Mouse (Mus musculus): Measurements from ENCODE around the gene Dbr1. TPM values are rescaled to one million over a fixed set of nuclear protein-coding genes. Genes with fewer than 3 reads are reported as not detected.

Dbr1 gene
- polyA plus RNA-seq, 1 experiment: 7.5 TPM

DNA sequence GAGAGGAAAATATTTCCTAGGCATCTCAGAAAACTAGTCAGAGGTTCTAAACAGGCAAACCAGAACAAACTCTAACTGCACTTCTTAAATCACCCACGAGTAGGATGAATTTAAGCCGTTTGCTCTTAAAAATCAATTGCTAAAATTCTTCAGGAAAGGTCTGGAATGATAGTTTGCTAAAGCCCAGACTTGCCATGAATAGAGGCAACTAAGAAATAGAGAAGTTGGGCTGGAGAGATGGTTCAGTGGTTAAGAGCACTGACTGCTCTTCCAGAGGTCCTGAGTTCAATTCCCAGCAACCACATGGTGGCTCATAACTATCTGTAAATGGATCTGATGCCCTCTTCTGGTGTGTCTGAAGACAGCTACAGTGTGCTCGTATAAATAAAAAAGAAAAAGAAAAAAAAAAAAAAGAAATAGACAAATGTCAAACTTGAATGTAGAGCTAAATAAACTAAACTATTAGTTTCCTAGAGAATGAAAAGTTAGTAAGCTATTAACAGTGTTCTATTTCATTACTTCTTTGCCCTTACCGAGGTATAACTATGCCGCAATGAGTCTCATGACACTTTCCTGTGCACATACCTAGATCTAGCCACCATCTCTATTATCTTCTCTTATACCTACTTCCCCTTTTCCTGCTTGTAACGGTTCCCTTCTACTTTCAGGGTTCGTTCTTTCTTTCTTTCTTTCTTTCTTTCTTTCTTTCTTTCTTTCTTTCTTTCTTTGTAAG, 16.6 kb upstream of the Dbr1 start:
- Histone ChIP-seq H3K36me3 (ENCODE audit: control insufficient read depth, insufficient read depth) (no peaks in the 10 kb centered on the region), H3K4me3 (no peak overlapping the region), H3ac (ENCODE audit: control insufficient read depth, insufficient read length) (no peak overlapping the region), H3K4me2 (ENCODE audit: low read depth) (no peak overlapping the region), H3K79me2 (ENCODE audit: control insufficient read depth, insufficient read depth) (peaks cover 99% of the 10 kb centered on the region), H3K27me3 (ENCODE audit: control insufficient read depth, insufficient read depth, insufficient read length) (no peaks in the 10 kb centered on the region)
- no peak for TF ChIP-seq TCF3 (IDR thresholded peaks at IDR 0.05; ENCODE audit: insufficient read length, low read depth)
- TF ChIP-seq MYOG (IDR thresholded peaks at IDR 0.05; ENCODE audit: control insufficient read depth in 1 of 3, insufficient read depth in 1 of 3, insufficient read length in 2 of 3, low read depth in 2 of 3): no peak
- no peak for TF ChIP-seq USF1 (IDR thresholded peaks at IDR 0.05; ENCODE audit: low read depth)
- no peak for TF ChIP-seq REST (IDR thresholded peaks at IDR 0.05; ENCODE audit: insufficient read depth, insufficient read length)
- no peak for TF ChIP-seq TCF12 (IDR thresholded peaks at IDR 0.05; ENCODE audit: insufficient read depth, poor library complexity, severe bottlenecking)
- no peak for TF ChIP-seq SRF (IDR thresholded peaks at IDR 0.05; ENCODE audit: control insufficient read depth, insufficient read length, low read depth)
- TF ChIP-seq CEBPB (IDR thresholded peaks at IDR 0.05; ENCODE audit: insufficient read depth, poor library complexity, severe bottlenecking): no peak
- no peak for TF ChIP-seq POLR2AphosphoS2 (IDR thresholded peaks at IDR 0.05; ENCODE audit: insufficient read length, low read depth)
- no peak for TF ChIP-seq POLR2A (IDR thresholded peaks at IDR 0.05; ENCODE audit: insufficient read length, low read depth)
- no peak for TF ChIP-seq E2F4 (IDR thresholded peaks at IDR 0.05; ENCODE audit: insufficient read depth)
- TF ChIP-seq MAX (IDR thresholded peaks at IDR 0.05; ENCODE audit: low read depth): no peak
- no peak for TF ChIP-seq MYOD1 (IDR thresholded peaks at IDR 0.05; ENCODE audit: control insufficient read depth in 1 of 3, insufficient read length in 2 of 3, low read depth in 2 of 3)

DNA sequence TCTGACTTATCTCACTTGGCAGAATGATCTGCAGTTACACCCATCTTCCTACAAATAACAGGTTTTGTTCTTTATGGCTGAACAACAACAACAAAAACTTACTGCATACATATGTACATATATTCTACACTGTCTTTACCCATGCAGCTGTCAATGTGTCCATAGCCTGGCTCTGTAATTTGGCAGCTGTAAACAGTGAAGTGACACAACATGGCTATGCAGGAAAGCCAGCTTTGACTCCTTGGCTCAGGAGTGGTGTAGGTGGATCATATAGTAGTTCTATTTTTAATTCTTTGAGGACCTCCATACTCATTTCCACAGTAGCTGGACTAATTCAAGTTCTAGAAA, 16.1 kb upstream of the Dbr1 start:
- H3K36me3 ChIP-seq (ENCODE audit: control insufficient read depth, insufficient read depth): no peaks in the 10 kb centered on the region
- no peak overlapping the region for H3K4me2 ChIP-seq (ENCODE audit: low read depth)
- no peaks in the 10 kb centered on the region for H3K27me3 ChIP-seq (ENCODE audit: control insufficient read depth, insufficient read depth, insufficient read length)
- H3K79me2 ChIP-seq (ENCODE audit: control insufficient read depth, insufficient read depth): peaks cover 100% of the 10 kb centered on the region
- TF ChIP-seq E2F4 (IDR thresholded peaks at IDR 0.05; ENCODE audit: insufficient read depth) (no peak), TCF3 (IDR thresholded peaks at IDR 0.05; ENCODE audit: insufficient read length, low read depth) (no peak), CEBPB (IDR thresholded peaks at IDR 0.05; ENCODE audit: insufficient read depth, poor library complexity, severe bottlenecking) (no peak), POLR2A (IDR thresholded peaks at IDR 0.05; ENCODE audit: insufficient read length, low read depth) (no peak), POLR2AphosphoS2 (IDR thresholded peaks at IDR 0.05; ENCODE audit: insufficient read length, low read depth) (no peak), MAX (IDR thresholded peaks at IDR 0.05; ENCODE audit: low read depth) (no peak), SRF (IDR thresholded peaks at IDR 0.05; ENCODE audit: control insufficient read depth, insufficient read length, low read depth) (no peak), USF1 (IDR thresholded peaks at IDR 0.05; ENCODE audit: low read depth) (no peak), MYOG (IDR thresholded peaks at IDR 0.05; ENCODE audit: control insufficient read depth in 1 of 3, insufficient read depth in 1 of 3, insufficient read length in 2 of 3, low read depth in 2 of 3) (no peak), TCF12 (IDR thresholded peaks at IDR 0.05; ENCODE audit: insufficient read depth, poor library complexity, severe bottlenecking) (no peak), MYOD1 (IDR thresholded peaks at IDR 0.05; ENCODE audit: control insufficient read depth in 1 of 3, insufficient read length in 2 of 3, low read depth in 2 of 3) (no peak), REST (IDR thresholded peaks at IDR 0.05; ENCODE audit: insufficient read depth, insufficient read length) (no peak)
- no peak overlapping the region for H3ac ChIP-seq (ENCODE audit: control insufficient read depth, insufficient read length)
- no peak overlapping the region for H3K4me3 ChIP-seq

DNA sequence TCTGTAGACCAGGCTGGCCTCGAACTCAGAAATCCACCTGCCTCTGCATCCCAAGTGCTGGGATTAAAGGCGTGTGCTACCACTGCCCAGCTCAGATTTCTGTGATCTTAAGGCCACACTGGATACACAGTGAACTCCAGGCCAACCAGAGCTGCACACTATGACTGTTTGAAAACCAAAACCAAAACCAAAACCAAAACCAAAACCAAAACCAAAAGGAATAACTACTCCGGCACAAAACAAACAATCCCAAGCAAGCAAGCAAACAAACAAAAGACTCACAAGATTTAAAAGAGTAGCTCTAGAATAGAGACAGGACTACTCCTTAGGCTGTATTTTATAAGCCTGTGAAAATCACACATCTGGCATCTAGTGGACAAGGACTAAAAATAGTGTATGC, 15.2 kb upstream of the Dbr1 start:
- TF ChIP-seq CEBPB (IDR thresholded peaks at IDR 0.05; ENCODE audit: insufficient read depth, poor library complexity, severe bottlenecking) (no peak), TCF12 (IDR thresholded peaks at IDR 0.05; ENCODE audit: insufficient read depth, poor library complexity, severe bottlenecking) (no peak), MYOD1 (IDR thresholded peaks at IDR 0.05; ENCODE audit: control insufficient read depth in 1 of 3, insufficient read length in 2 of 3, low read depth in 2 of 3) (no peak), MYOG (IDR thresholded peaks at IDR 0.05; ENCODE audit: control insufficient read depth in 1 of 3, insufficient read depth in 1 of 3, insufficient read length in 2 of 3, low read depth in 2 of 3) (no peak), USF1 (IDR thresholded peaks at IDR 0.05; ENCODE audit: low read depth) (no peak), MAX (IDR thresholded peaks at IDR 0.05; ENCODE audit: low read depth) (no peak), POLR2A (IDR thresholded peaks at IDR 0.05; ENCODE audit: insufficient read length, low read depth) (no peak), POLR2AphosphoS2 (IDR thresholded peaks at IDR 0.05; ENCODE audit: insufficient read length, low read depth) (no peak), REST (IDR thresholded peaks at IDR 0.05; ENCODE audit: insufficient read depth, insufficient read length) (no peak), E2F4 (IDR thresholded peaks at IDR 0.05; ENCODE audit: insufficient read depth) (no peak), TCF3 (IDR thresholded peaks at IDR 0.05; ENCODE audit: insufficient read length, low read depth) (no peak)
- no peak overlapping the region for H3K4me3 ChIP-seq
- peaks cover 100% of the 10 kb centered on the region for H3K79me2 ChIP-seq (ENCODE audit: control insufficient read depth, insufficient read depth)
- H3K4me2 ChIP-seq (ENCODE audit: low read depth): no peak overlapping the region
- H3K27me3 ChIP-seq (ENCODE audit: control insufficient read depth, insufficient read depth, insufficient read length): no peaks in the 10 kb centered on the region
- no peaks in the 10 kb centered on the region for H3K36me3 ChIP-seq (ENCODE audit: control insufficient read depth, insufficient read depth)
- no peak overlapping the region for H3ac ChIP-seq (ENCODE audit: control insufficient read depth, insufficient read length)

DNA sequence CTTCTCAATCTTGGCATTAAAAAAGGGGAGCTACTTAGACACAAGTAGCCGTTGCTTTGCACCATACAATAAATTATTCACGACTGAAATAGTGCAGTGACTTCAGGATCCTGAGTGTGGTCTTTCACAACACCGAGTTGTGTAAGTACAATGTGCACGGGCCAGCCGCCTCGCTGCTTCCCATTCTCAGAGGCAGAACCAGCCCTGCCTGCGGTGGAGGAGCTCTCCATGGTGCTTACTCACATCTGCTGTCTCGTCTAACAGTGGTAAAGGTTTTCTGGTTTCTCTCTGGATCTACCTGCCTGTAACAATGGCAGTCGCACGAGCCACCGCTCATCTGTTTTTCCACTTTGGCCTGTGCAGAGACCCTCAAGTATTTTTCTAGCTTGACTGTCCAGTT, 11.9 kb upstream of the Dbr1 start:
- Histone ChIP-seq H3K4me2 (ENCODE audit: low read depth) (no peak overlapping the region), H3K79me2 (ENCODE audit: control insufficient read depth, insufficient read depth) (peaks cover 94% of the 10 kb centered on the region), H3K36me3 (ENCODE audit: control insufficient read depth, insufficient read depth) (no peaks in the 10 kb centered on the region), H3K27me3 (ENCODE audit: control insufficient read depth, insufficient read depth, insufficient read length) (no peaks in the 10 kb centered on the region), H3K4me3 (no peak overlapping the region), H3ac (ENCODE audit: control insufficient read depth, insufficient read length) (no peak overlapping the region)
- TF ChIP-seq POLR2A (IDR thresholded peaks at IDR 0.05; ENCODE audit: insufficient read length, low read depth) (no peak), REST (IDR thresholded peaks at IDR 0.05; ENCODE audit: insufficient read depth, insufficient read length) (peak; percentile 94)

DNA sequence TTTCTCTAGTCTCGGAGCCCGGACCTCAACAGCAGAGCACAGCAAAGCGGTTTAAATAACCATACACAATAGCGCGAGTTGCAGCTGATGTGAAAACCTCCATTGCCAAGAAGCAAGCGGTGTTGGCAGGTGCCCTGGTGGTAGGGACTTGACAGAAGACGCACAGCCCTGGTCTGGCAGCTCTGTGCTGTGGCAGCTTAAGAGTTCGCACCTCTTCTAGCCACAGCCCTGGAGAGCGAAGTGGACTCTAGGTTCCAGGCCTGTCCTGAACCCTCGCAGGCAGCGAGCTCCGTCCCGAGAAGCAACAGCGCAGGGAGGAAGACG, 7.6 kb upstream of the Dbr1 start:
- H3K27me3 ChIP-seq (ENCODE audit: control insufficient read depth, insufficient read depth, insufficient read length): no peaks in the 10 kb centered on the region
- H3K4me2 ChIP-seq (ENCODE audit: low read depth): peak overlapping the region; percentile 80
- no peaks in the 10 kb centered on the region for H3K36me3 ChIP-seq (ENCODE audit: control insufficient read depth, insufficient read depth)
- H3K4me3 ChIP-seq: peak overlapping the region; percentile 73
- peaks cover 52% of the 10 kb centered on the region for H3K79me2 ChIP-seq (ENCODE audit: control insufficient read depth, insufficient read depth)
- no peak for TF ChIP-seq TCF3 (IDR thresholded peaks at IDR 0.05; ENCODE audit: insufficient read length, low read depth)
- TF ChIP-seq MYOD1 (IDR thresholded peaks at IDR 0.05; ENCODE audit: control insufficient read depth in 1 of 3, insufficient read length in 2 of 3, low read depth in 2 of 3): no peak
- no peak for TF ChIP-seq POLR2A (IDR thresholded peaks at IDR 0.05; ENCODE audit: insufficient read length, low read depth)
- TF ChIP-seq POLR2AphosphoS2 (IDR thresholded peaks at IDR 0.05; ENCODE audit: insufficient read length, low read depth): no peak
- TF ChIP-seq TCF12 (IDR thresholded peaks at IDR 0.05; ENCODE audit: insufficient read depth, poor library complexity, severe bottlenecking): no peak
- no peak for TF ChIP-seq E2F4 (IDR thresholded peaks at IDR 0.05; ENCODE audit: insufficient read depth)
- no peak for TF ChIP-seq USF1 (IDR thresholded peaks at IDR 0.05; ENCODE audit: low read depth)
- TF ChIP-seq SRF (IDR thresholded peaks at IDR 0.05; ENCODE audit: control insufficient read depth, insufficient read length, low read depth): no peak
- TF ChIP-seq MAX (IDR thresholded peaks at IDR 0.05; ENCODE audit: low read depth): no peak
- TF ChIP-seq REST (IDR thresholded peaks at IDR 0.05; ENCODE audit: insufficient read depth, insufficient read length): no peak
- no peak for TF ChIP-seq MYOG (IDR thresholded peaks at IDR 0.05; ENCODE audit: control insufficient read depth in 1 of 3, insufficient read depth in 1 of 3, insufficient read length in 2 of 3, low read depth in 2 of 3)
- TF ChIP-seq CEBPB (IDR thresholded peaks at IDR 0.05; ENCODE audit: insufficient read depth, poor library complexity, severe bottlenecking): no peak
- peak overlapping the region; percentile 76 for H3ac ChIP-seq (ENCODE audit: control insufficient read depth, insufficient read length)

Data from myocyte (in vitro differentiated cells).